Comparison of ENCODE assay signal across 9 mouse cellular contexts in the genomic region with DNA sequence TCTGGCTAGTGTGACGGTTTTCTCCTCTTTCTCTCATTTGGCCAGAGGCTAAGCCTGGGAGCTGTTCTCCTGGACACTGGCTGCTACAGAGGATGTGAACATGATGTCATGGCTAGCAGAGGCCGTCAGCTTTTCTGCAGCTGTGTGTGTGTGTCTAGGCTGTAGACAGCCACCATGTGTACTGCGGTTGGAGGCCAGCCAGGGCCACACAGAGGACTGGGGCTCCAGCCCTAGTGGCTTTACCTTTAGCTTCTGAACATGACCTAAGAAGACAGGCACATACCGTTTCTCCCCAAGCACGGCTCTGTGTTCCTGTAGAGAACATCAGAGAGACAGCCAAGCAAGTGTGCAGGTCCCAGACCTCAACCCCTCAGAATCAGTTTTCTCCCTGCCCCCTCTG.
DNase-seq lines count a peak whose midpoint lies in the region; ATAC-seq lines count a peak whose summit lies in the region.
"Had no signal": no experiment of that assay in that cellular context is flagged by ENCODE, and none has a peak within 500 bp of the region (broad histone marks: within the 10 kb centered on the region; RNA-seq: fewer than 3 reads in every experiment).

No protein-coding gene starts in this region.

- ATAC-seq in intestine, embryonic 16.5 days, result peak; percentile 73
- ATAC-seq in erythroblast, adult 5-6 weeks (replicated peaks; ENCODE audit: low FRiP score, poor library complexity, severe bottlenecking), result no peak

- H3K4me3 ChIP-seq in intestine, embryonic 16.5 days (ENCODE audit: low read length), result no peak overlapping the region
- H3K4me3 ChIP-seq: liver, embryonic 13.5 days had no signal

- H3K9ac ChIP-seq in intestine, embryonic 16.5 days (ENCODE audit: low read depth, low read length), result no peak overlapping the region
- H3K9ac ChIP-seq: liver, embryonic 13.5 days had no signal

- WGBS in intestine, embryonic 16.5 days, result 47% methylated on average over 5 of the region's 5 CpGs

- H3K9me3 ChIP-seq in intestine, embryonic 16.5 days (ENCODE audit: control insufficient read depth, low read length), result no peaks in the 10 kb centered on the region
- H3K9me3 ChIP-seq: liver, embryonic 13.5 days had no signal

- DNase-seq in cerebellum, postnatal 10 days, result peak; percentile 28 to 37
- DNase-seq in cerebellum, adult 18-20 months, result no peak
- peak; percentile 21 for DNase-seq in retina, postnatal 1 day
- no peak for DNase-seq in retina, embryonic 14.5 days (ENCODE audit: low spot score)
- no peak for DNase-seq in spleen, postnatal 14 days (ENCODE audit: low spot score in 2 of 2)
- DNase-seq in layer of hippocampus, postnatal 14 days (ENCODE audit: low spot score in 2 of 2), result no peak
- DNase-seq: liver, embryonic 13.5 days had no signal

- H3K4me2 ChIP-seq in intestine, embryonic 16.5 days (ENCODE audit: low read depth, low read length), result no peak overlapping the region
- H3K4me2 ChIP-seq: liver, embryonic 13.5 days had no signal

- no peaks in the 10 kb centered on the region for H3K36me3 ChIP-seq in intestine, embryonic 16.5 days (ENCODE audit: control insufficient read depth, insufficient read depth, low read length)
- H3K36me3 ChIP-seq: liver, embryonic 13.5 days had no signal

- no peaks in the 10 kb centered on the region for H3K27me3 ChIP-seq in intestine, embryonic 16.5 days (replicated peaks; ENCODE audit: control insufficient read depth, insufficient read depth, low read length)
- H3K27me3 ChIP-seq: liver, embryonic 13.5 days had no signal

- peak overlapping the region; percentile 68 for H3K27ac ChIP-seq in intestine, embryonic 16.5 days (ENCODE audit: low read length)
- H3K27ac ChIP-seq: liver, embryonic 13.5 days had no signal

- H3K4me1 ChIP-seq in intestine, embryonic 16.5 days (ENCODE audit: control insufficient read depth, insufficient read depth, low read length), result peaks cover 5% of the 10 kb centered on the region; the same call in 1 of the 2 replicates
- H3K4me1 ChIP-seq: liver, embryonic 13.5 days had no signal

Comparison
In these comparisons a context has a peak if more than half of its experiments do, and no peak if none do; other contexts are left out.
1. DNase-seq: peak in cerebellum, postnatal 10 days (2 of 2) and retina, postnatal 1 day (single experiment); none in cerebellum, adult 18-20 months (0 of 2), retina, embryonic 14.5 days (single experiment), spleen, postnatal 14 days (0 of 2) and layer of hippocampus, postnatal 14 days (0 of 2).